Mouse (Mus musculus) monocyte, adult 2 months (primary cell): ENCODE data around the gene Dnaja3.

ENCODE experiments used
- DNase-seq, 2 experiments: peaks; one replicate each; pipeline ENCODE4 v3.0.0; 2022; ENCODE audit warnings: low spot score in 2 of 2, low read depth in 1 of 2

Dnaja3 gene

GRCm38 (mm10) chr16:4641119-4641838, 1.5 kb downstream of the Dnaja3 start:
- no peak for DNase-seq

DNA sequence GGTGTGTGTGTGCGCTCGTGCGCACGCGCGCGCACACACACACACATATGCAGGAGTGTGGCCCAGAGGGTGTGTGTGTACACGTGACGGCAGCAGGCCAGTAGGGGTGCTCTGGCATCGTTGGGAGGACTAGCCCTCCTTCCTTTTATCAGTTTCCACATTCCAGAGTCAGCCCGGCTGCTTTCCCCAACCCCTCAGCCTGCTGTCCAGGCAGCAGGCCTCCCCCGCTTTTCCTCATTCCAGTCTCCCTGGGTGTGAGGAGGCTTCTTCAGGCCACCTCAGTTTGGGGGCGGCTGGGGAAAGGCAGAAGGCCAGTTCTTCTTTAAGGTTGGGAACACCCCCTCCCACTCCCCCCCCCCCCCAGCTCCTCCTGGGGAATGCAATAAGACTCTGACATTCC, 2.4 kb downstream of the Dnaja3 start:
- no peak for DNase-seq

- DNase-seq, result no peak
These were observed 3.1 kb downstream of the Dnaja3 start for GRCm38 (mm10) chr16:4642937-4643336.

DNA sequence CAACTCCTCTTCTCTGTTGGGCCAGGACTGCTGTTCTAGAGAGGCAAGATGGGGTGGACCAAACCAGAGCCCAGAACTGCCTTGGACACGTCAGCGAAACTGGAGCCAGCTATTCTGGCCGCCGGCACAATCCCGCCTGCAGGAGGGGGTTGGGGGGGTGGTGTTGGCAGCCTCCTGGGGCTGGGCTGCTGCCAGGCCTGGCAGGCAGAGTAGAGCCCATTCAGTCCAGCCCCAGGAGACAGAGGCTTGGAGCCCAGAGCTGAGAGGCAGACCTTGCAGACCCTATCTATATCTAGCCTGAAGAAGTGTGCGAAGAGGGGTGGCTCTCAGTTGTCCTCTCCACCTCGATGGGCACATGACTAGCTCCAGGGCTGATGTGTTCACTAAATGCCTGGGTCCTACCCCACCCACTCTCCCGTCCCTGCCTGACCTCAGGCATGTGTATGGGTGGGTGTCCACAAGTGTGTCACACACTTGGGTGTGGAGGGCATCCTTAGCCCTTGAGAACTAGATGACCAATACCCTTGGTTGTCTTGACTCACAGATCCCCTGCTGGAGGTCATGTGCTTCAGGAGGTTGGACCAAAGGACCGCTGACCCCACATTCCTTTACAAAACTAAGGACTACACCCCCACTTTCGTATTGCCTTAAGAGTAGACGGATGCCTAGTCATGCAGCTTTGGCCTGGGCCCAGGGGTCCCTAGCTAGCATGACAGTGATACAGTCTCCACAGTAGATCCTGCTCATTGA, 4.1 kb downstream of the Dnaja3 start:
- DNase-seq, result no peak

GRCm38 (mm10) chr16:4645867-4646266, 6.1 kb downstream of the Dnaja3 start:
- DNase-seq, result no peak

DNA sequence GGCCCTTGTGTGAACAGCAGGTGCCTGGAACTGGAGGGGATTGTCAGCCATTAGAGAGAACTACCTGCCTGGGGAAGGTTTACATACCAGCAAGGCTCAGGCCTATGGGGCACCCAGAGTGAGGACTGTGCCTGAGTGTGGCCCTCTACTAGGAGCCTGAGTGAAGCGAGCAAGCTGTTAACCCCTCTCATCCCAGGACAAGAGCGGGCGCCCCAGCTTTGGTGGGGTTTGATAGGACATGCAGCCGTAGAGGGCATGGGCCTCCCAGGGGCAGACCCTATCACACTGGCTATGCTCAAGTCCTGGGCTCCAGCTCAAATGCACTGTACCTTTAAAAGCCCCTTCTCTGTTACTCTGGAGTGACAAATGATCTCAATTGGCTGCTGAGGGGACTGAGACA, 7.0 kb downstream of the Dnaja3 start:
- DNase-seq, result no peak

DNA sequence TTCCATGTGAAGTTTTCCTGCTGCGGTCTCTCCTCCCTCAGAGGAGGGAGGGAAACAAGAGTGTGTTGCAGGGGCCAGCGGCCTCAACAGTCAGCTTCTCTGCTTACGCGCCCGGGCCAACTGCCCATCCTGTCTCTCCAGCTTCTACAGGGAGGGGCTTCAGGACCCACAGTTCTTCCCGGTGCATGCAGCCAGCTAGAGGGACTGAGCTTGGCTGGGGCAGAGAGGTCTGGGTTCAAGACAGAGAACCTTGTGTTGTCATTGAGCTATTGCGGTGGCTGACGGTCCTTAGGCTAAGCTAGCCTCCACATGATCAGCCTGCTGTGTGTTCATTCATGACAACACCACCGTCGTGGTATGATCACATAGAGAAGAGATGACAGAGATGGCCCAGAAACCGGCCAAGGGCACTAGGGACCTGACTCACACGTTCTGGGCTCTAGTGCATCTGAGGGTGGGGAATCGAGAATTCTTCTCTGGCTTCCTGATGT, 7.9 kb downstream of the Dnaja3 start:
- DNase-seq, result no peak

DNA sequence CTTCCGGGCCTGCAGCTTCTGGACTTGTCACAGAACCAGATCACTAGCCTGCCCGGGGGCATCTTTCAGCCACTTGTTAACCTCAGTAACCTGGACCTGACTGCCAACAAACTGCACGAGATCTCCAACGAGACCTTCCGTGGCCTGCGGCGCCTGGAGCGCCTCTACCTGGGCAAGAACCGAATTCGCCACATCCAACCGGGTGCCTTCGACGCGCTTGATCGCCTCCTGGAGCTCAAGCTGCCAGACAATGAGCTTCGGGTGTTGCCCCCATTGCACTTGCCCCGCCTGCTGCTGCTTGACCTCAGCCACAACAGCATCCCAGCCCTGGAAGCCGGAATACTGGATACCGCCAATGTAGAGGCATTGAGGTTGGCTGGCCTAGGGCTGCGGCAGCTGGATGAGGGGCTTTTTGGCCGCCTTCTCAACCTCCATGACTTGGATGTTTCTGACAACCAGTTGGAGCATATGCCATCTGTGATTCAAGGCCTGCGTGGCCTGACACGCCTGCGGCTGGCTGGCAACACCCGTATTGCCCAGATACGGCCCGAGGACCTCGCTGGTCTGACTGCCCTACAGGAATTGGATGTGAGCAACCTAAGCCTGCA, 8.7 kb downstream of the Dnaja3 start:
- no peak for DNase-seq

GRCm38 (mm10) chr16:4649211-4649610, 9.4 kb downstream of the Dnaja3 start:
- DNase-seq, result no peak

DNA sequence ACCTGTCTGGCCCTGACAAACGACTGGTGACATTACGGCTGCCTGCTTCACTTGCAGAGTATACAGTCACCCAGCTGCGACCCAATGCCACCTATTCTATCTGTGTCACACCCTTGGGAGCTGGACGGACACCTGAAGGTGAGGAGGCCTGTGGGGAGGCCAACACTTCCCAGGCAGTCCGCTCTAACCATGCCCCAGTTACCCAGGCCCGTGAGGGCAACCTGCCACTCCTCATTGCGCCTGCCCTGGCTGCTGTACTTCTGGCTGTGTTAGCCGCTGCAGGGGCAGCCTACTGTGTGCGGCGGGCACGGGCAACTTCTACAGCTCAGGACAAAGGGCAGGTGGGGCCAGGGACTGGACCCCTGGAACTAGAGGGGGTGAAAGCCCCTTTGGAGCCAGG, 9.9 kb downstream of the Dnaja3 start:
- no peak for DNase-seq

GRCm38 (mm10) chr16:4650161-4650560, 10.4 kb downstream of the Dnaja3 start:
- no peak for DNase-seq

- no peak for DNase-seq
These were observed 11.3 kb downstream of the Dnaja3 start for GRCm38 (mm10) chr16:4651081-4651480.

DNA sequence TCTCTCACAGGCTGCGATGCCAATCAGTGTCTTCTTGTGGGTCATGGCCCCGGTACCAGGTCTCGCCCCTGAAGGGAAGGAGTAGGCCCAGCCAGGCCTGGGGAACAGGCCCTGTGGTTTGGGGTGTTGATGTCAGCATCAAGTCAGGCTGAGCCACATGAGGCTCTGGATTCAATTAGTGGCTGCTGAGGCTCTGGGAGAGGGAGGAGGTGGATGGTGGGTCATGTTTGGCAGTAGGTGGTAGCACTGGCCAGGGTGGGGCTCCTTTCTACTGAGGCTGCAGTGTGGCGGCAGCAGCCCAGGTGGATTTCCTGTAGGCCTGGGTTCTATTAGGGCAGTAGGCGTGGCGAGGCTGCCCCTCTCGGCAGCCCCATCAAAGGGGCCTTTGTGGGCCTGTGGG, 11.8 kb downstream of the Dnaja3 start:
- no peak for DNase-seq

DNA sequence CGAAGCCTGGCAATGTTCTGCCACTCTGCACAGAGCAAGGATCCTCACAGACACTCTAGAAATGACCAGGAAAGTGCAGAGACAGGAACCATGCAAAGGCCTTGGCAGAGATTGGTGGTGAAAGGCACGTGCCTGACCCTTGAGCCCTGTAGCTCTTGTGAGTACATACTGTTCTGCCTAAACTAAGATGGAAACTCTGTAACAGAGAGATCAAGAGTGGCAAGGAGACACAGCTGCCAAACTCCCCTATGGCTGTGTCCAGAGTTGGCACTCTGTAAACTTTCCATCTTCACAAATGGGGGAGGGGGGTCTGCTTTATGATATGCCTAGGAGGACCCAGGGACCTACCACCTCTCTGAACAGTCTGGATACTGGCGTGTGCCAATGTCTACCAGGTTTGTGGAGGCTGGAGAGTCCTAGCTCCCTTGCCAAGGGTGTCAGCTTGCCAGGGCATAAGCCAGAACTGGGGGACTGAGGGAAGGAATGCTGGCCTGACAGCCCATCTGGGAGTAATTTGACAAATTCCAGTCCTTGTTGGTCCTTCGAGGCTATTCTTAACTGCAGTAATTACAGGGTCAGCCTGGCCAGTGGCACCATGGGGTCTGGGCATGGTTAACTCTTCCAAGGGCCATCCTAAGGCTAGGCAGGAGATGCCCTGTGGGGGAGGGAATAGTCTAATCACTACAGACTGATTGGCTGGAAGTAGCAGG, 13.1 kb downstream of the Dnaja3 start:
- no peak for DNase-seq

GRCm38 (mm10) chr16:4654706-4655105, 14.9 kb downstream of the Dnaja3 start:
- DNase-seq, result no peak

- DNase-seq, result no peak
These were observed 15.5 kb downstream of the Dnaja3 start for GRCm38 (mm10) chr16:4655251-4655734.

GRCm38 (mm10) chr16:4655764-4656570, 16.2 kb downstream of the Dnaja3 start:
- DNase-seq, result no peak

- no peak for DNase-seq
These were observed 16.8 kb downstream of the Dnaja3 start for GRCm38 (mm10) chr16:4656571-4657081.

GRCm38 (mm10) chr16:4658781-4659245, 19.0 kb downstream of the Dnaja3 start:
- no peak for DNase-seq

GRCm38 (mm10) chr16:4659326-4659725, 19.5 kb downstream of the Dnaja3 start:
- DNase-seq, result no peak
